Mouse (Mus musculus) heart, postnatal 0 days (tissue): ENCODE results near the gene Pgp. TPM values are rescaled to one million over a fixed set of nuclear protein-coding genes. Genes with fewer than 3 reads are reported as not detected.

Experiments used
- ATAC-seq: fragments of 200-750 bp; cut with Nextera tagmentation; 2 replicates; pipeline ENCODE4 v1.8.0; 2017; ENCODE audit warnings: low read depth, moderate number of reproducible peaks, moderate library complexity; ENCODE audit not compliant: insufficient read depth
- DNase-seq: peaks from one replicate; pipeline ENCODE4 v3.0.0-alpha.2; 2016; ENCODE audit warnings: low spot score
- H3K27ac ChIP-seq: fragments of 300-500 bp; sonication (generic); 2 replicates; pipeline ENCODE4 v1.5.1; 2014; ENCODE audit warnings: low read depth, mild to moderate bottlenecking
- H3K27me3 ChIP-seq: fragments of 300-500 bp; sonication (generic); 2 replicates; pipeline ENCODE4 v1.6.1; 2014; ENCODE audit warnings: low read length, mixed read lengths; ENCODE audit not compliant: control insufficient read depth, insufficient read depth
- H3K36me3 ChIP-seq: fragments of 300-500 bp; sonication (generic); replicated peaks from 2 replicates; pipeline ENCODE4 v1.6.1; 2014; ENCODE audit warnings: low read length, mixed read lengths; ENCODE audit not compliant: control insufficient read depth, insufficient read depth
- H3K4me1 ChIP-seq: fragments of 300-500 bp; sonication (generic); 2 replicates; pipeline ENCODE4 v1.6.1; 2014; ENCODE audit warnings: antibody characterized with exemption; ENCODE audit not compliant: control insufficient read depth, insufficient read depth
- H3K4me2 ChIP-seq: fragments of 300-500 bp; sonication (generic); 2 replicates; pipeline ENCODE4 v1.6.1; 2014; ENCODE audit warnings: low read depth, mild to moderate bottlenecking, low read length, moderate library complexity
- H3K4me3 ChIP-seq: fragments of 300-500 bp; sonication (generic); 2 replicates; pipeline ENCODE4 v1.5.1; 2014; ENCODE audit warnings: low read depth, low read length
- H3K9ac ChIP-seq: fragments of 300-500 bp; sonication (generic); replicated peaks from 2 replicates; pipeline ENCODE4 v1.6.1; 2014; ENCODE audit warnings: low read depth, low read length, mixed read lengths
- H3K9me3 ChIP-seq: fragments of 300-500 bp; sonication (generic); replicated peaks from 2 replicates; pipeline ENCODE4 v1.6.1; 2016; ENCODE audit warnings: low read length; ENCODE audit not compliant: control insufficient read depth
- CTCF ChIP-seq: IDR thresholded peaks from 2 replicates; pipeline ENCODE4 v1.5.1; 2016; ENCODE audit warnings: antibody characterized with exemption, control low read depth, low read depth
- EP300 ChIP-seq: IDR thresholded peaks from 2 replicates; pipeline ENCODE4 v1.6.1; 2016; ENCODE audit warnings: antibody characterized with exemption, low read depth
- WGBS: fragments of 180-500 bp; shearing (Covaris S2); extraction: QIAGEN DNeasy Blood & Tissue Kit; methylation state at CpG from one replicate; pipeline ENCODE4 v1.1.7; 2014; 5-methylcytosine and 5-hydroxymethylcytosine counted together
- polyA plus RNA-seq: library from polyadenylated mRNA; unstranded; fragments of >200 nt; fragmentation: Nextera tagmentation; extraction: Ambion mirVana; gene quantifications from 2 replicates; pipeline ENCODE4 v1.2.1, GENCODE M21; 2015
- total RNA-seq: library from RNA; depleted of rRNA; stranded (reverse); fragments of >200 nt; gene quantifications from 2 replicates; pipeline ENCODE4 v1.2.3, GENCODE M21; 2014; ENCODE audit warnings: low replicate concordance

Pgp gene
- total and polyA plus RNA-seq, 2 experiments from 2014 or later, result 62.3 to 70.6 TPM

GRCm38 (mm10) chr17:24461580-24461979 is 8.6 kb upstream of the Pgp start:
- no peak for ATAC-seq
- no peaks in the 10 kb centered on the region for H3K36me3 ChIP-seq
- WGBS, result 79% methylated on average over 2 of the region's 2 CpGs

GRCm38 (mm10) chr17:24462932-24463331 is 7.3 kb upstream of the Pgp start:
- DNase-seq, result no peak
- no peaks in the 10 kb centered on the region for H3K27me3 ChIP-seq
- no peaks in the 10 kb centered on the region for H3K9me3 ChIP-seq
- peak; percentile 30; the same call in 1 of the 2 replicates for ATAC-seq
- H3K4me1 ChIP-seq, result 0 out of 2 replicates have a peak, but pooled peaks cover 3% of the 10 kb centered on the region
- 35% methylated on average over 1 of the region's 1 CpGs for WGBS
- H3K36me3 ChIP-seq, result no peaks in the 10 kb centered on the region
- TF ChIP-seq CTCF (no peak), EP300 (no peak)
- no peak overlapping the region for H3K4me2 ChIP-seq
- H3K9ac ChIP-seq, result no peak overlapping the region
- no peak overlapping the region for H3K4me3 ChIP-seq
- no peak overlapping the region for H3K27ac ChIP-seq

More at GRCm38 (mm10) chr17:24461580-24461979, 8.6 kb upstream of the Pgp start:
- Histone ChIP-seq H3K4me1 (0 out of 2 replicates have a peak, but pooled peaks cover 3% of the 10 kb centered on the region), H3K27me3 (no peaks in the 10 kb centered on the region), H3K4me2 (no peak overlapping the region), H3K9ac (no peak overlapping the region), H3K4me3 (no peak overlapping the region), H3K9me3 (no peaks in the 10 kb centered on the region), H3K27ac (no peak overlapping the region)
- DNase-seq, result no peak
- TF ChIP-seq CTCF, result peak; percentile 51
- TF ChIP-seq EP300, result no peak

GRCm38 (mm10) chr17:24463374-24464133 is 6.6 kb upstream of the Pgp start:
- TF ChIP-seq EP300 (no peak), CTCF (no peak)
- no peak for DNase-seq
- Histone ChIP-seq H3K36me3 (no peaks in the 10 kb centered on the region), H3K9ac (no peak overlapping the region), H3K27me3 (no peaks in the 10 kb centered on the region), H3K27ac (no peak overlapping the region), H3K4me3 (no peak overlapping the region), H3K9me3 (no peaks in the 10 kb centered on the region), H3K4me2 (no peak overlapping the region), H3K4me1 (0 out of 2 replicates have a peak, but pooled peaks cover 3% of the 10 kb centered on the region)
- ATAC-seq, result no peak; the same call in 1 of the 2 replicates
- WGBS, result 49% methylated on average over 6 of the region's 6 CpGs

- Histone ChIP-seq H3K27me3 (no peaks in the 10 kb centered on the region), H3K36me3 (peaks cover 5% of the 10 kb centered on the region; the same call in 1 of the 2 replicates), H3K4me1 (peaks cover 21% of the 10 kb centered on the region), H3K9me3 (no peaks in the 10 kb centered on the region), H3K9ac (no peak overlapping the region), H3K4me2 (no peak overlapping the region), H3K27ac (no peak overlapping the region), H3K4me3 (no peak overlapping the region)
- no peak for TF ChIP-seq CTCF
- TF ChIP-seq EP300, result no peak
- ATAC-seq (no peak), DNase-seq (no peak)
- 96% methylated on average over 5 of the region's 5 CpGs for WGBS
Measured at GRCm38 (mm10) chr17:24468636-24469246, 1.5 kb upstream of the Pgp start.

- ATAC-seq (no peak), DNase-seq (no peak)
- Histone ChIP-seq H3K4me1 (peaks cover 21% of the 10 kb centered on the region), H3K4me3 (peak overlapping the region; percentile 66), H3K27me3 (no peaks in the 10 kb centered on the region), H3K36me3 (peaks cover 8% of the 10 kb centered on the region), H3K9me3 (no peaks in the 10 kb centered on the region), H3K4me2 (peak overlapping the region; percentile 86), H3K9ac (peak overlapping the region; percentile 44), H3K27ac (peak overlapping the region; percentile 84)
- no peak for TF ChIP-seq CTCF
- no peak for TF ChIP-seq EP300
- WGBS, result 15% methylated on average over 7 of the region's 7 CpGs
Measured at GRCm38 (mm10) chr17:24469336-24469909, 769 bp upstream of the Pgp start.
